Mouse (Mus musculus) liver, embryonic 16.5 days (tissue): ENCODE measurements at regions not wholly inside any gene's neighbourhood (a gene's known extent, or its start where the extent isn't known, plus 50 kb on each side); places are given as distances from the start of the nearest gene placed in this dataset.

Source experiments
- ATAC-seq: fragments of 200-750 bp; cut with Nextera tagmentation; 2 replicates; pipeline ENCODE4 v1.8.0; 2017; ENCODE audit warnings: low read depth, mild to moderate bottlenecking, moderate number of reproducible peaks, moderate library complexity
- H3K27ac ChIP-seq: fragments of 300-500 bp; sonication (generic); 2 replicates; pipeline ENCODE4 v1.5.1; 2014; ENCODE audit warnings: mild to moderate bottlenecking, low read length
- H3K27me3 ChIP-seq: fragments of 300-500 bp; sonication (generic); 2 replicates; pipeline ENCODE4 v1.6.1; 2014; ENCODE audit warnings: low read depth, low read length, mixed read lengths; ENCODE audit not compliant: control insufficient read depth, insufficient read depth
- H3K36me3 ChIP-seq: fragments of 300-500 bp; sonication (generic); 2 replicates; pipeline ENCODE4 v1.6.1; 2014; ENCODE audit warnings: mild to moderate bottlenecking; ENCODE audit not compliant: control insufficient read depth, insufficient read depth
- H3K4me1 ChIP-seq: fragments of 300-500 bp; sonication (generic); 2 replicates; pipeline ENCODE4 v1.6.1; 2014; ENCODE audit warnings: low read depth, low read length, mixed read lengths; ENCODE audit not compliant: control insufficient read depth
- H3K4me2 ChIP-seq: fragments of 300-500 bp; sonication (generic); 2 replicates; pipeline ENCODE4 v1.6.1; 2014; ENCODE audit warnings: low read depth, low read length, mixed read lengths
- H3K4me3 ChIP-seq: fragments of 300-500 bp; sonication (generic); 2 replicates; pipeline ENCODE4 v1.5.1; 2014; ENCODE audit warnings: low read depth, mild to moderate bottlenecking, low read length
- H3K9ac ChIP-seq: fragments of 300-500 bp; sonication (generic); 2 replicates; pipeline ENCODE4 v1.6.1; 2014; ENCODE audit warnings: low read depth, low read length
- H3K9me3 ChIP-seq: fragments of 300-500 bp; sonication (generic); replicated peaks from 2 replicates; pipeline ENCODE4 v1.6.1; 2016; ENCODE audit warnings: low read length; ENCODE audit not compliant: control insufficient read depth
- WGBS: fragments of 180-500 bp; shearing (Covaris S2); extraction: QIAGEN DNeasy Blood & Tissue Kit; methylation state at CpG from one replicate; pipeline ENCODE4 v1.1.7; 2014; ENCODE audit not compliant: insufficient replicate concordance; 5-methylcytosine and 5-hydroxymethylcytosine counted together

DNA sequence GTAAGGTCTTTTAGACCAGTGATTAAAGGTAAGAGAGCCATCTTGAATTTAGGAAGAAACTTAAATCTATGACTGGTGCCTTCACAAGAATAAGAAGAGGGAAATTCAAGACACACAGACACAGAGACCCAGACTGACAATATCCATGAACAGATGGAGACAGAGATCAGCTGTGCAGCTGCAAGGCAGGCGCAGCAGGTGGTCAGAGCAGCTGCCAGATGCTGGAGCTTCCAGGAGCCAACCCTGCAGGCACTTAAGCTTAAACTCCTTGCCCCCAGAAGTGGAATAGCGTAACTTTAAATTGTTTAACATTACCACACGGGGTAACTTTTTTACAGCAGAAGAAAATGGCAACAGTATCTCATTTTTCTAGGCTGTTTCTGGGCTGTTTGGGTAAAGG, 189.6 kb upstream of the Spaca1 start:
- H3K27ac ChIP-seq = no peak overlapping the region
- no peaks in the 10 kb centered on the region for H3K27me3 ChIP-seq
- no peak overlapping the region for H3K4me2 ChIP-seq
- no peak overlapping the region for H3K9ac ChIP-seq
- no peaks in the 10 kb centered on the region for H3K4me1 ChIP-seq
- no peak overlapping the region for H3K4me3 ChIP-seq
- no peaks in the 10 kb centered on the region for H3K36me3 ChIP-seq
- WGBS = 43% methylated on average over 3 of the region's 3 CpGs
- H3K9me3 ChIP-seq = no peaks in the 10 kb centered on the region
- no peak for ATAC-seq

DNA sequence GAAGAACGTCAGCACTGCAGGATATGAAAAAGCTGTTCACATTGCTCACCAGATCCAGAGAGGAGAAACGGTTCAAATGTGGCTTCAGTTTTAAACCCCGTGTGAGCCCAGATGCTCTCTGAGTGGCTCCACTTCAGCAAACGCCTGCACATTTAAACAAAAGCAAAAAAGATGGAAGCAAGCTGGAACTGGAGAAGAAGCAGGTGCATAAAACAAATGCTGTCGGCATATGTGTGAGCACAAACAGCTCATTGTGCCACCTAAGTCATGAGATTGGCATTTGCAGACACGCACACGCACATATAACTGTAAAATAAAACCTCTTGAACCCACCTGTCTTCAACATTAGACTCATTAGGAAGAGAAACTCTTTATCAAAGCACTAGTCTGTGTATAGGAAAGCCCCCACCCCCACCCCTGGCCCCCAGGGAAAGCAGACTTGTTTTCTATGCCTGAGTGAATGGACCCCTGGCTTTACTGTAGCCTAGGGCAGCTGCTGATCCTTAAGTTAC, 191.1 kb upstream of the Spaca1 start:
- WGBS = 66% methylated on average over 7 of the region's 7 CpGs
- no peaks in the 10 kb centered on the region for H3K4me1 ChIP-seq
- H3K36me3 ChIP-seq = no peaks in the 10 kb centered on the region
- no peak overlapping the region for H3K4me2 ChIP-seq
- ATAC-seq = no peak
- H3K9me3 ChIP-seq = no peaks in the 10 kb centered on the region
- no peak overlapping the region for H3K27ac ChIP-seq
- H3K27me3 ChIP-seq = no peaks in the 10 kb centered on the region
- no peak overlapping the region for H3K4me3 ChIP-seq
- H3K9ac ChIP-seq = no peak overlapping the region

DNA sequence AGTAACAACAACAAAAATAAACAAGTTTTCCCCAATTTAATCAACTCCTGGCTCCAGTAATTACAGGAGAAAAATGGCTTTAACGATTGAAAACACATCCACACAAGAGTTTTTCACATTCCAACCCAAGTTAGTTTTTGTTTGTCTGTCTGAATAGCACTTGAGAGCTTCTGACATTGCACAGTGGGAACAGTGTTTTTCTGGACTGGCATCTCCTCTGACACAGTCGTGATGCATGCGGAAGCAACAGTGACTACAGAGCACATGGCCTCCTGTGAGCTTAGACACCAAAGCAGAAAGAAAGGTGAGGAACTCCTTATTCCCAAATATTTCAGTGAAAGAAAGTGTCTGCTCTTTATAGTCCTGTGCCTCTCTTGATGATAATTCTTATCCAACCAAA, 191.7 kb upstream of the Spaca1 start:
- no peaks in the 10 kb centered on the region for H3K36me3 ChIP-seq
- H3K9ac ChIP-seq = no peak overlapping the region
- H3K27me3 ChIP-seq = no peaks in the 10 kb centered on the region
- ATAC-seq = no peak
- no peaks in the 10 kb centered on the region for H3K4me1 ChIP-seq
- 67% methylated on average over 3 of the region's 3 CpGs for WGBS
- no peak overlapping the region for H3K4me2 ChIP-seq
- no peaks in the 10 kb centered on the region for H3K9me3 ChIP-seq
- H3K4me3 ChIP-seq = no peak overlapping the region
- H3K27ac ChIP-seq = no peak overlapping the region

DNA sequence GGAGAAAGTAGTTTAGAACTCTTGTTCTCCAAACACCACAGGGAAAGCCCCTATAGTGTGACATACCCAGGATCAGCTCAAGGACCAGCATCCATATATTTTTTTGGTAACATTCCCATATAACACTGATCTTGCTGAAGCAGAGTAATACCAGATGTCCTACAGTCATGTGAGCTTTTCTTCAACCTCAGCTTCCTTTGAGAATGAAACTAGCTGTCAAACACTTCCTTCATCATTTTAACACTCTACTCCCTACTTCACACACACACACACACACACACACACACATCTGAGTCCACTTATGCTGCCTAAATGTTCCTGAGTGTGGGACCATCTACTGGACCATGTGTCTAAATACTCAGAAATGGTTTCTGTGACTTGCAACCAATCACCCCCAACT, 209.5 kb upstream of the Spaca1 start:
- Histone ChIP-seq H3K4me1 (no peaks in the 10 kb centered on the region), H3K4me3 (no peak overlapping the region), H3K4me2 (no peak overlapping the region), H3K9ac (no peak overlapping the region), H3K27ac (no peak overlapping the region), H3K36me3 (no peaks in the 10 kb centered on the region), H3K9me3 (no peaks in the 10 kb centered on the region), H3K27me3 (no peaks in the 10 kb centered on the region)
- ATAC-seq = no peak

DNA sequence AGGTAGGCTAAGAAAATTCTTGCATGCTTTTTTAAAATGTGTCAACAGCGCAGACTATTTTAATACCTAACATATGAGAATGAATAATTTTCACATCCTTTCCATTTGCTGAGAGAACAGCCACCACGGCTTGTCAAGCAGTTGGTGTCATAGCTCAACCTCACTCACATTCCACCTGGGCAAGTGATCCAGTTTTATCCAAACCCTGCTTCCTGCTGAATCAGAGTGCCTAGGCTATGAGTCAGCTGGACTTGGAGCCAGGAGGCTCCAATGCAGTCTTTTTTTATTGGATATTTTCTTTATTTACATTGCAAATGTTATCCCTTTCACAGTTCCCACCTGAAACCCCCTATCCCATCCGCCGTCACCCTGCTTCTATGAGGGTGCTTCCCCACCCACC, 210.5 kb upstream of the Spaca1 start:
- H3K36me3 ChIP-seq = no peaks in the 10 kb centered on the region
- ATAC-seq = no peak
- H3K9ac ChIP-seq = no peak overlapping the region
- H3K4me1 ChIP-seq = no peaks in the 10 kb centered on the region
- H3K4me2 ChIP-seq = no peak overlapping the region
- whole genome bisulfite sequencing = 72% methylated on average over 4 of the region's 4 CpGs
- no peak overlapping the region for H3K4me3 ChIP-seq
- no peaks in the 10 kb centered on the region for H3K9me3 ChIP-seq
- H3K27ac ChIP-seq = no peak overlapping the region
- no peaks in the 10 kb centered on the region for H3K27me3 ChIP-seq

DNA sequence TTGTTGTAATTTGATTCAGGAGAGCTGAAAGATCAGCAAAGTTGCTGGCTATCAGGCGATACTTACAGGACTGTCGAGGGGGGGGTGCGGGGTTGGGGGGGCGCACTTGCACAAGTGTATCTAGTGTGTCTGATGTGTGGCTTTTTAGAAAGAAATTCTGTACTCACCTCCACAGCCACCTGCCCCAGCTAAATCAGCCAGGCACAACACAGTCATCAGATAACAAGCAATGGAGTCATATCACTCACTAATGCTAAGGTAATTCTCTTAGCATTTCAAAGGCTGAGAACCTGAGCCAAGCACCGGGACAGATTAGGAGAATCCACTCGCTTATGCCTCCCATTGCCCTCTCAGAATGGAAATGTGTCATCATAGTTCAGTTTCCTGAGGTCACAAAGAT, 211.8 kb upstream of the Spaca1 start:
- no peaks in the 10 kb centered on the region for H3K9me3 ChIP-seq
- no peak overlapping the region for H3K9ac ChIP-seq
- H3K4me1 ChIP-seq = no peaks in the 10 kb centered on the region
- no peak for ATAC-seq
- H3K27ac ChIP-seq = no peak overlapping the region
- H3K4me3 ChIP-seq = no peak overlapping the region
- H3K36me3 ChIP-seq = no peaks in the 10 kb centered on the region
- H3K4me2 ChIP-seq = no peak overlapping the region
- 58% methylated on average over 6 of the region's 6 CpGs for WGBS
- H3K27me3 ChIP-seq = no peaks in the 10 kb centered on the region

DNA sequence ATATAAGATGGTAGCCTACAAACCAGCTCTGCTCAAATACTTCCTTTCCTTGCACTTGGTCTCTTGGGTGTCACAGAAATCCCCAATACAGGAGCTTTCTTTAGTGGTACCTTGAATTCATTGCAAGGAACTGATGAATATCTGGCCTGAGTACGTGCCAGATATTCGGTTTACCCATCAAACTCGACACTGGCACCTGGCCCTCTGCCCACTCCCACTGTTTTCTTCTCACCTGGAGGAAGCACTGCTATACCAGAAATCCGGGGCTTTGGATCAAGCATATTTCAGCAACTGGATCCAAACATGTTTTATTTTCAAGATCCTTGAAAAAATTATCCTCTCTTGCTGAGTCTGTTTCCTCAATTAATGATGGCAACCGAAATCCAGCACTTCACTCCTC, 214.4 kb upstream of the Spaca1 start:
- 71% methylated on average over 5 of the region's 5 CpGs for WGBS
- no peak overlapping the region for H3K4me2 ChIP-seq
- H3K4me3 ChIP-seq = no peak overlapping the region
- H3K9me3 ChIP-seq = no peaks in the 10 kb centered on the region
- no peaks in the 10 kb centered on the region for H3K27me3 ChIP-seq
- ATAC-seq = no peak
- H3K36me3 ChIP-seq = no peaks in the 10 kb centered on the region
- H3K27ac ChIP-seq = no peak overlapping the region
- no peak overlapping the region for H3K9ac ChIP-seq
- no peaks in the 10 kb centered on the region for H3K4me1 ChIP-seq

DNA sequence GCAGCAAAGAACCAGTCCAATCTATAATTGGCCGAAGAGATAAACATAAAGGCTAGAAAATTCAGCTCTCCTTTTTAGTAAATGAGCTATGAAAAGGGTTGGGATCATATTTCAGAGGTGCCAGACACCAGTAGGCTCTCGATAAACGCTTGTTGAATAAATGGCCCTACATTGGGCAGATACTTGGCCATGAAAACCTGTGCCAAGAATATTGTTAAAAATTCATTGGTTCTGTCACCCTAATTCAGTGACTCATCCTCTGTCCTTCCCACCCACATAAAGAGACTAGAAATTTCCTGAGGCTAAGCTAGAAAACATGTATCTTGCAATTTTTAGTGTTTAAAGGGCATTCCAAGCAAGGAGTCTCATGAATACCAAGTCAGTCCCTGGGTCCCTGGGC, 224.3 kb upstream of the Spaca1 start:
- Histone ChIP-seq H3K4me1 (no peaks in the 10 kb centered on the region), H3K9ac (no peak overlapping the region), H3K4me2 (no peak overlapping the region), H3K27ac (no peak overlapping the region), H3K27me3 (no peaks in the 10 kb centered on the region), H3K36me3 (no peaks in the 10 kb centered on the region), H3K9me3 (no peaks in the 10 kb centered on the region), H3K4me3 (no peak overlapping the region)
- no peak for ATAC-seq
- 62% methylated on average over 3 of the region's 3 CpGs for WGBS

DNA sequence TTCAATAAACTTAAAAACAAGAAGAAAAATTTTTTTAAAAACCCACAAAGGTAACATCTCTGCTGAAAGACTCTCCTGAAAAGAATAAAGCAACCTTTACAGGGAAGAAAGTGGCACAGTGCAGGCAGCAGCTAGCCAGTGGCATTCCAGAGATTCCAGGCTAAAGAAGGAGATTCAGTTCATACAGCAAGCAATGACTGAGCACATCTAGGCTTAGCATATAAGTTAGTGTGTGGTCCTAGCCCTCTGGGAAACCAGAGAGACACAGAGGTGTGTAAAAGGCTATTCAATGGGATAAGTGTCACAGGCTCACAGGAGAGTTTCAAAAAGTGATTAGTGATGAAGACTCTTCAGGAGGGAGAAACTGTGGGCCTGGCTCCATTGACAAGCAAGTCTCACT, 225.4 kb upstream of the Spaca1 start:
- Histone ChIP-seq H3K4me1 (no peaks in the 10 kb centered on the region), H3K4me2 (no peak overlapping the region), H3K9ac (no peak overlapping the region), H3K36me3 (no peaks in the 10 kb centered on the region), H3K27me3 (no peaks in the 10 kb centered on the region), H3K9me3 (no peaks in the 10 kb centered on the region), H3K27ac (no peak overlapping the region), H3K4me3 (no peak overlapping the region)
- no peak for ATAC-seq
